Mouse (Mus musculus) CD4-positive, CD25-positive, alpha-beta regulatory T cell, adult 9 weeks (primary cell): ENCODE results near the gene Prkab1. TPM values are rescaled to one million over a fixed set of nuclear protein-coding genes. Genes with fewer than 3 reads are reported as not detected.

Source experiments
- polyA plus RNA-seq: library from polyadenylated mRNA; unstranded; fragments of 100-300 nt; shearing (Covaris generic); gene quantifications from one replicate; pipeline ENCODE4 v1.2.1, GENCODE M21; 2017

Gene Prkab1
- polyA plus RNA-seq = 67.0 TPM

GRCm38 (mm10) chr5:116024327-116024739 lies at the start of gene Prkab1:
TSS of gene Prkab1 (minus strand) at chr5:116024508.

Other genes with a start within 250 kb of the Prkab1 start
- 2.7 TPM for gene Cit, start 179.2 kb downstream of the Prkab1 start, polyA plus RNA-seq
- not detected for gene Tmem233, start 58.7 kb upstream of the Prkab1 start, polyA plus RNA-seq